Mouse (Mus musculus): ENCODE data around the gene Wdr95. TPM values are rescaled to one million over a fixed set of nuclear protein-coding genes. Genes with fewer than 3 reads are reported as not detected.

Gene Wdr95
- polyA plus RNA-seq, 1 experiment from 2014 or later, result 0.05 TPM

GRCm38 (mm10) chr5:149566026-149566425, 37.5 kb downstream of the Wdr95 start:
- no peaks in the 10 kb centered on the region for H3K4me1 ChIP-seq (replicated peaks; ENCODE audit: insufficient read depth, low read length)
- TF ChIP-seq CTCF (IDR thresholded peaks at IDR 0.05; ENCODE audit: low read depth), result no peak
- no peak overlapping the region for H3K9ac ChIP-seq (ENCODE audit: low read depth, low read length)
- H3K36me3 ChIP-seq (ENCODE audit: insufficient read depth, low read length), result no peaks in the 10 kb centered on the region
- no peaks in the 10 kb centered on the region for H3K9me3 ChIP-seq (replicated peaks; ENCODE audit: low read length)
- H3K27me3 ChIP-seq (ENCODE audit: insufficient read depth, low read length), result no peaks in the 10 kb centered on the region
- no peak for DNase-seq (ENCODE audit: low spot score)
- no peak for ATAC-seq (replicated peaks; ENCODE audit: low FRiP score, low read depth)
- H3K4me2 ChIP-seq (ENCODE audit: low read length), result no peak overlapping the region
- WGBS, result 43% methylated on average over 11 of the region's 11 CpGs
- no peak overlapping the region for H3K4me3 ChIP-seq (replicated peaks; ENCODE audit: low read depth, low read length)
- H3K27ac ChIP-seq, result no peak overlapping the region

GRCm38 (mm10) chr5:149566957-149567356, 38.5 kb downstream of the Wdr95 start:
- no peak overlapping the region for H3K27ac ChIP-seq
- WGBS, result 73% methylated on average over 5 of the region's 5 CpGs
- ATAC-seq (replicated peaks; ENCODE audit: low FRiP score, low read depth) (no peak), DNase-seq (ENCODE audit: low spot score) (peak; percentile 33)
- no peaks in the 10 kb centered on the region for H3K4me1 ChIP-seq (replicated peaks; ENCODE audit: insufficient read depth, low read length)
- H3K4me2 ChIP-seq (ENCODE audit: low read length), result no peak overlapping the region
- no peaks in the 10 kb centered on the region for H3K9me3 ChIP-seq (replicated peaks; ENCODE audit: low read length)
- no peaks in the 10 kb centered on the region for H3K36me3 ChIP-seq (ENCODE audit: insufficient read depth, low read length)
- no peaks in the 10 kb centered on the region for H3K27me3 ChIP-seq (ENCODE audit: insufficient read depth, low read length)
- no peak for TF ChIP-seq CTCF (IDR thresholded peaks at IDR 0.05; ENCODE audit: low read depth)
- no peak overlapping the region for H3K4me3 ChIP-seq (replicated peaks; ENCODE audit: low read depth, low read length)
- no peak overlapping the region for H3K9ac ChIP-seq (ENCODE audit: low read depth, low read length)

DNA sequence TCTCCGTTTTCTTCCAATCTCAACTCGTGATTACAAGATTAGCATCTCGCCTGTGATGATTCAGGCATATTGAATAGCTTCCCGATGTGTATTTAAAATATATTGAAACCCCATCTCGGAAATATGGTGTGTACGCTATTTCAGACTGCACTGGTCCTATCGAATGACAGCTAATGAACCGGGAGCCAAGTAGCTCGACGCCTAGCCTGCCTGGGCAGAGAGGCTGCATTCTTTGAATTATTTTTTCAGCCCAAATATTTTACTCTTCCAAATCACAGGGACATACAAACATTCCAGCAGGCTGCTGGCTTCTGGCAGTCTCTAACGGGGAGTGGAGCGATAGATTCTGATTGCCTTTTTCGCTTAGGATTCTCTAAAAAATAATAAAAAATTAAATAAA, 40.5 kb downstream of the Wdr95 start:
- Histone ChIP-seq H3K9me3 (replicated peaks; ENCODE audit: low read length) (no peaks in the 10 kb centered on the region), H3K4me1 (replicated peaks; ENCODE audit: insufficient read depth, low read length) (no peaks in the 10 kb centered on the region), H3K9ac (ENCODE audit: low read depth, low read length) (no peak overlapping the region), H3K4me3 (replicated peaks; ENCODE audit: low read depth, low read length) (no peak overlapping the region), H3K27ac (no peak overlapping the region), H3K4me2 (ENCODE audit: low read length) (no peak overlapping the region), H3K36me3 (ENCODE audit: insufficient read depth, low read length) (no peaks in the 10 kb centered on the region), H3K27me3 (ENCODE audit: insufficient read depth, low read length) (no peaks in the 10 kb centered on the region)
- ATAC-seq (replicated peaks; ENCODE audit: low FRiP score, low read depth) (no peak), DNase-seq (ENCODE audit: low spot score) (peak; percentile 45)
- WGBS, result 50% methylated on average over 13 of the region's 13 CpGs
- no peak for TF ChIP-seq CTCF (IDR thresholded peaks at IDR 0.05; ENCODE audit: low read depth)

DNA sequence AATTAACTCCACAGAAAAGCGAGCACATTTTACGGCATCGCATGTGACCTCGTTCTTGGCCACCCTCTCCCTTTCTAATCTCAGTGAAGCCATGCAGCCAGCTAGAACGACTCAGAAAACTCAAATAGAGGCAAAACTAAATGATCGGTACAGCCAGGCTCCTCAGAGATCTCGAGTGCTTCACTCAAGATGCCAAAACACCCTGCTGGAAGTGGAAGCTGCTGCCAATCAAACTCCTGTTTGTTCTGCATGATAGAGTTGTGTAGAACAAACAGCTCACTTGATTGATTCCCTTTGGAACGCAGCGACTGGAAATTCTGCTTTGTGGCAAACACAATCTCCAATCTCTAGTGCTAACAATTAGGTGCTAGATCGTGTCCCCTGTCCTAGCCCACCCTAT, 48.5 kb downstream of the Wdr95 start:
- DNase-seq (ENCODE audit: low spot score) (no peak), ATAC-seq (replicated peaks; ENCODE audit: low FRiP score, low read depth) (no peak)
- H3K9me3 ChIP-seq (replicated peaks; ENCODE audit: low read length), result no peaks in the 10 kb centered on the region
- H3K27ac ChIP-seq, result no peak overlapping the region
- no peaks in the 10 kb centered on the region for H3K27me3 ChIP-seq (ENCODE audit: insufficient read depth, low read length)
- TF ChIP-seq CTCF (IDR thresholded peaks at IDR 0.05; ENCODE audit: low read depth), result no peak
- H3K36me3 ChIP-seq (ENCODE audit: insufficient read depth, low read length), result no peaks in the 10 kb centered on the region
- no peak overlapping the region for H3K4me3 ChIP-seq (replicated peaks; ENCODE audit: low read depth, low read length)
- no peak overlapping the region for H3K4me2 ChIP-seq (ENCODE audit: low read length)
- H3K9ac ChIP-seq (ENCODE audit: low read depth, low read length), result no peak overlapping the region
- WGBS, result 38% methylated on average over 10 of the region's 10 CpGs
- no peaks in the 10 kb centered on the region for H3K4me1 ChIP-seq (replicated peaks; ENCODE audit: insufficient read depth, low read length)

GRCm38 (mm10) chr5:149577449-149577848, 49.0 kb downstream of the Wdr95 start:
- 33% methylated on average over 10 of the region's 10 CpGs for whole genome bisulfite sequencing
- H3K4me3 ChIP-seq (replicated peaks; ENCODE audit: low read depth, low read length), result no peak overlapping the region
- no peak for ATAC-seq (replicated peaks; ENCODE audit: low FRiP score, low read depth)
- no peaks in the 10 kb centered on the region for H3K9me3 ChIP-seq (replicated peaks; ENCODE audit: low read length)
- no peaks in the 10 kb centered on the region for H3K27me3 ChIP-seq (ENCODE audit: insufficient read depth, low read length)
- no peaks in the 10 kb centered on the region for H3K4me1 ChIP-seq (replicated peaks; ENCODE audit: insufficient read depth, low read length)
- no peak for TF ChIP-seq CTCF (IDR thresholded peaks at IDR 0.05; ENCODE audit: low read depth)
- H3K36me3 ChIP-seq (ENCODE audit: insufficient read depth, low read length), result no peaks in the 10 kb centered on the region
- no peak for DNase-seq (ENCODE audit: low spot score)
- no peak overlapping the region for H3K27ac ChIP-seq
- no peak overlapping the region for H3K9ac ChIP-seq (ENCODE audit: low read depth, low read length)
- no peak overlapping the region for H3K4me2 ChIP-seq (ENCODE audit: low read length)

DNA sequence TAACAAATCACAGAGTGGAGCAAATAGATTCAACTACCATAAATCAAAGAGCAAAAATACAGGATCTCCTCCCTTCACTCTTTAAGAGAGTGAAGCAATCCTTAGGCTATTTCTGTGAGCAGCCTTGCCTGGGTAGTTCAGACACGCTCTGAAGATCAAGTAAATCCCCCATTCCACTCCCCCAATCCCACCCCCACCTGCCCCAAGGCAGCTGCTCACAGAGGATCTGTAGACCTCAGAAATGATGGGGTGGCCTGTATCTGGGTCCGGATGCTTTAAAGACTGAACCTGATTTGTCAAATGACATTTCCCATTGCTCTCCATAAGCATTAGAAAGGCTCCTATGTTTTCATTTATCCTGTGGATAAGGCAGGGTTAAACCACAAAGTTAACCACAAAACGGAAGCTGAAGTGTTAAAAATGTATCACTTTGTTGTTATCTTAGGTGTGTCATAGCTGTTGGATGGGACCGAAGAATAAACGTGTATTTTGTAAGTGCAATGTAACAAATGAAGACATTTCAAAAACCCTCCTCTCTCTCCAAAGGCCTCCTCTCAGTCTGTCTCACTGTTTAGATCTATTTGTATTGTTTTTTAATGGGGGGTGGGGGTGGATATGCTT, 54.3 kb downstream of the Wdr95 start:
- Histone ChIP-seq H3K4me3 (replicated peaks; ENCODE audit: low read depth, low read length) (no peak overlapping the region), H3K36me3 (ENCODE audit: insufficient read depth, low read length) (no peaks in the 10 kb centered on the region), H3K4me2 (ENCODE audit: low read length) (no peak overlapping the region), H3K9ac (ENCODE audit: low read depth, low read length) (no peak overlapping the region), H3K9me3 (replicated peaks; ENCODE audit: low read length) (no peaks in the 10 kb centered on the region), H3K4me1 (replicated peaks; ENCODE audit: insufficient read depth, low read length) (no peaks in the 10 kb centered on the region), H3K27me3 (ENCODE audit: insufficient read depth, low read length) (no peaks in the 10 kb centered on the region), H3K27ac (no peak overlapping the region)
- DNase-seq (ENCODE audit: low spot score) (no peak), ATAC-seq (replicated peaks; ENCODE audit: low FRiP score, low read depth) (no peak)
- WGBS, result 50% methylated on average over 5 of the region's 5 CpGs
- TF ChIP-seq CTCF (IDR thresholded peaks at IDR 0.05; ENCODE audit: low read depth), result no peak

DNA sequence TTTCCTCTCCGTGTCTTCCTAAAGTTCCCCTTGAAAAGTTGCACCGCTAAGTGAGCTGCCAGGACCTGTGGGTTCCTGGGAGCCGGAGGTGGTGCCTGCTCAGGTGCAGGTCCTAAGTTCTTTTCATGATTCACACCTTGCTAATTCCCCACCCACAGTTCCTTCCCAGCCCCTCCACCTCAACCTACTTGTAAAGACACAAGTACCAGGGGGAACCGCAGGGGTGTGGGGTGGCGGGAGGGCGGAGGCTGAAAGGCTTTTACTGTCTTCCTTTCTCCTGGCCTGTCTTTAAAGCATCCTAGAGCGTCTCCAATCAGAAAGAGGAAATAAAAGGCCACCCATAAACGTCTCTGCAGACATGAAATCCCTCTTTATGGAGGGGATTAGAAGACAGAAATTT, 55.0 kb downstream of the Wdr95 start:
- H3K4me1 ChIP-seq (replicated peaks; ENCODE audit: insufficient read depth, low read length), result no peaks in the 10 kb centered on the region
- no peak for DNase-seq (ENCODE audit: low spot score)
- ATAC-seq (replicated peaks; ENCODE audit: low FRiP score, low read depth), result no peak
- WGBS, result 33% methylated on average over 8 of the region's 8 CpGs
- H3K4me3 ChIP-seq (replicated peaks; ENCODE audit: low read depth, low read length), result no peak overlapping the region
- H3K36me3 ChIP-seq (ENCODE audit: insufficient read depth, low read length), result no peaks in the 10 kb centered on the region
- H3K4me2 ChIP-seq (ENCODE audit: low read length), result no peak overlapping the region
- no peaks in the 10 kb centered on the region for H3K9me3 ChIP-seq (replicated peaks; ENCODE audit: low read length)
- H3K9ac ChIP-seq (ENCODE audit: low read depth, low read length), result no peak overlapping the region
- no peaks in the 10 kb centered on the region for H3K27me3 ChIP-seq (ENCODE audit: insufficient read depth, low read length)
- no peak overlapping the region for H3K27ac ChIP-seq
- TF ChIP-seq CTCF (IDR thresholded peaks at IDR 0.05; ENCODE audit: low read depth), result no peak

All from kidney, postnatal 0 days (tissue).